Mouse (Mus musculus): ENCODE results near the gene P2ry4.

Gene P2ry4

GRCm38 (mm10) chrX:100594791-100595190 lies at the start of gene P2ry4:
TSS of gene P2ry4 (minus strand) at chrX:100594869.
- DNase-seq, result no peak

DNA sequence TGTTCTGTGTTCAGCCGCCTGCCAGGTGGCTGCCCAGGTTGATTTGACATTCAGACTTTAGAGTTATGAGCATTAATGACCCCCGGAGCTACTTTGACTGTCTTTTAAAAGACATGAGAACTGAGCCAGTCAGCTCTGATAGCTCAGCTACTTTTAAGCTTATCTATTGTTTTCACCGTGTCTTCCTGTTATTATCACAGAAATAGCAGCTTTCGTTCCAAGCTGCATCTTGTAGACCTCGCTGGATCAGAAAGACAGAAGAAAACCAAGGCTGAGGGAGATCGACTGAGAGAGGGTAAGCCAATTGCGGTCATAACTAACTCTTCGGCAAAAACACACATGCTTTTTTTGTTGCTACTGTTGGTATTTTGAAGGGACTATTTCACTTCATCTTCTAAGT lies 43.8 kb upstream of the P2ry4 start:
- no peak for DNase-seq

- DNase-seq, result no peak
These were observed 34.4 kb upstream of the P2ry4 start for GRCm38 (mm10) chrX:100629076-100629475.

GRCm38 (mm10) chrX:100625802-100626793 lies 31.4 kb upstream of the P2ry4 start, which contains the start of gene Pdzd11:
TSS of gene Pdzd11 (minus strand) at chrX:100626568.
- DNase-seq, result peak; percentile 83 to 84

DNA sequence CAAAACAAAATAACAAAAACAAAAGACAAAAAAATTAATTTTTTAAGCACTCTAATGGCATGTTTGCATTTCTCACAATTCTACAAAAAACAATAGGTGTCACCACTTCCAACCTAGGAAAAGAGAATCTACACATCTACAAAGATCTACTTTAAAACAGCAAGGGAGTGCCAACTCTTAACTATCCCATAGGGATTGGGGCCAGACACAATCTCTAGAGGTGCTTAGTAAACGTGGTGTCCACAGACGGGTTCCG lies 30.8 kb upstream of the P2ry4 start, which contains the start of gene Kif4:
Kif4 (plus strand) TSS at position 192 of the 256 bp plus-strand sequence.
- no peak for DNase-seq

GRCm38 (mm10) chrX:100625146-100625545 lies 30.5 kb upstream of the P2ry4 start:
- no peak for DNase-seq

DNA sequence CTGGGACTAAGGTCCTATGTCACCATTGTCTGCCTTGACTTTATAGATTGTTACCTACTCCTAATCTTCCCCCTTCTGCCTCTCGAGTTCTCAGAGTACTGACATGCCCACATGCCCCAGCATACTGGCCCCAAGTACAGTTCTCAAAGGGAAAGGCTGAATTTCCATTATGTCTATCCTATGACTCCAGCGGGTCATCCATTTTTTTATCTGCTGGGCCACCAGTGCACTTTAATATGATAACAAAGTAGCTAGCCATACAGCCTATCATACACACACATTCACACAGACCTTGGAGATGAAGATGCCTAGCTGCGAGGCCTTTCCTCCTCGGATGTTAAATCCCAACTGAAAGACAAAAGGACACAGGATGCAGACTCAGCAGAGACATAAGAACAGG lies 29.6 kb upstream of the P2ry4 start:
- no peak for DNase-seq

DNA sequence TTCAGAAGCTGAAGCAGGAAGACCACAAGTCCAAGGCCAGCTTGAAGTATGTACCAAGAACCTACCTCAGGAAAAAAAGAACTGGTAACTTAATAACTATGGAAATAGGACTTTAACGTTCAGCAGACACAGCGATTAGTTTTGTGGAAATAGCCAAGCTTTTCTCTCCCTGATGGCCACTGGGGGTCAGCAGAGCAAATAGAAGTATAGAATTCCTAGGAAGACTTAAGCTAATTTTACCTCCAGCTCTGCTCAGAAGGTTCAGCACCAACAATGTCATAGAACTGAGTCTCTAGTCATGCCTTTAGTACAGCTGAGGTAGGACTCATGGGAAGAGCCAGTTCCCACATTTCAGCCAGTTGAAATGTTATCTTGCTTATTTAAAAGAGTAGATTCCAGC lies 26.7 kb upstream of the P2ry4 start:
- no peak for DNase-seq

DNA sequence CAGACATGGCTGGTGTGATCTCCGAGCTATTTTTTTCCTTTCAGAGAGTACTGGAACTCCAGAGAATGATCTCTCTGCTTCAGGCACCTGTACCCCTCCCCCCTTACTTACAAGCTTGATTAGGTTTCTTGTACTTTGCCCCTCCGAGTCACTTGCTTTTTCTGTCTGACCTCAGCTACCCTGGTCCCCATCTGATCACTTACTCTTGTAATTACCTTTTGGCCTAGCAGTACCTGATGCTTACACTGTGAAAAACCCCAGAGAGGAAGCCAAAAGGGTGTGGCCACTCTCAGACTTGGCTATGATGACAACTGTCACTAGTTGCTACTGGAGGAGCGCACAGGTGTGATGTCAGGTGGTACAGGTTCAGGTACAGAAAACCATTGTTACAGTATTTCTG lies 23.8 kb upstream of the P2ry4 start:
- no peak for DNase-seq

GRCm38 (mm10) chrX:100605314-100605713 lies 10.6 kb upstream of the P2ry4 start, which contains the start of gene Arr3:
TSS of gene Arr3 (plus strand) at chrX:100605497.
- DNase-seq, result no peak

- no peak for DNase-seq
These were observed 5.1 kb upstream of the P2ry4 start for GRCm38 (mm10) chrX:100599755-100600154.

DNA sequence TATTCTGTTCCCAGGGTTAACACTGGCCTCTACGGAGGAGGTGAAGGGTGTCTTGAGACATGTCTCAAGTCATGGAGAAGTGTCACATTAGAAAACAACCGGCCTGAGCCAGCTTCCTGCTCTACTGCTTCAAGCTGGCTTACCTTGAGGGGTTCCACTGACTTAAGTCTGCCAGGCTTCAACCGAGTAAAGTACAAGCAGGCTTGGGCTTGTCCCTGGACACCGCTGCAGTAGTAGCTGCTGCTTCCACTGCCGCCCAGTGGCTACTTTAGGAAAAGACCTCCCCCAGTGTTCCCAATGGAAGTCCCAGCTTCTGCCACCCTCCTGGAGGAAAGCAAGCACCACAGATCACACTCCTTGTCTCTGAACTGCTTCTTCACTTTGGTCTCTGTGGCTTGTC lies 2.8 kb upstream of the P2ry4 start:
- DNase-seq, result no peak

DNA sequence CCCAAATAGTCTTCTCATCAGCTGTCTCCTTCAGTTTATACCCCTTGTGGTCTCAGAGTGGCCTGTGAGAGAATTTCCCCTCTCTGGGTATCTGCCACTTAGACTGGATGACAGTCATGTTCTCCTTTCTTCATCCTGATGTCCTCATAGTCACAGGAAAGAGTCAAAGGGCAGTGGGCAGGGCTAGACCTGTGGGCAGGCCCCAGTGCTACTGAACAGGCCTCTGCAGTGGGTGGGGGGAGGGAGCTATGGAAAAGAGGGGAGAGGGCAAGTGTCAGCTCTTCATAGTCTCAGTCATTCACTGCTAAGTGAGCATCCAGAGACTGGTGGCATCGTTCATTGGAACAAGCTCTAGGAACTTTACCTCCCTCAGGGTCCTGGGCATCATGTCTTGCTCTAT lies 22.7 kb downstream of the P2ry4 start, which contains the start of gene Awat1:
Awat1 (plus strand) TSS at position 301 of the 400 bp plus-strand sequence.
- DNase-seq, result no peak

- DNase-seq, result no peak
These were observed 29.0 kb downstream of the P2ry4 start for GRCm38 (mm10) chrX:100565696-100566095.

GRCm38 (mm10) chrX:100556026-100556425 lies 38.6 kb downstream of the P2ry4 start:
- DNase-seq, result no peak

Data from thymus, adult 18-20 months (tissue).